Mouse (Mus musculus): ENCODE measurements around the gene Ddc. TPM values are rescaled to one million over a fixed set of nuclear protein-coding genes. Genes with fewer than 3 reads are reported as not detected.
A peak's percentile ranks its signal among the peaks of the same experiment; 100 is the strongest.

Gene Ddc
- polyA plus RNA-seq, 1 experiment from 2014 or later, result 13.5 TPM

- WGBS, result 15% methylated on average over 6 of the region's 6 CpGs
- Histone ChIP-seq H3K36me3 (no peaks in the 10 kb centered on the region), H3K4me3 (no peak overlapping the region), H3K9ac (0 out of 2 replicates have a peak overlapping the region, but pooled peaks have one; percentile 17), H3K9me3 (no peaks in the 10 kb centered on the region), H3K27ac (peak overlapping the region; percentile 97), H3K27me3 (no peaks in the 10 kb centered on the region), H3K4me1 (peaks cover 73% of the 10 kb centered on the region), H3K4me2 (replicated peaks) (peak overlapping the region; percentile 26)
- 0 out of 2 replicates have a peak, but pooled peaks have one; percentile 18 for ATAC-seq (ENCODE audit: insufficient number of reproducible peaks, insufficient read depth, low FRiP score, low TSS enrichment)
These were observed 69.2 kb downstream of the Ddc start for GRCm38 (mm10) chr11:11828761-11829160.

GRCm38 (mm10) chr11:11828251-11828650 is 69.7 kb downstream of the Ddc start:
- H3K4me3 ChIP-seq, result no peak overlapping the region
- ATAC-seq (ENCODE audit: insufficient number of reproducible peaks, insufficient read depth, low FRiP score, low TSS enrichment), result peak; percentile 58
- H3K4me2 ChIP-seq (replicated peaks), result peak overlapping the region; percentile 26; the same call in 1 of the 2 replicates
- H3K27me3 ChIP-seq, result no peaks in the 10 kb centered on the region
- H3K4me1 ChIP-seq, result peaks cover 74% of the 10 kb centered on the region
- peak overlapping the region; percentile 97 for H3K27ac ChIP-seq
- no peaks in the 10 kb centered on the region for H3K9me3 ChIP-seq
- WGBS, result 7% methylated on average over 5 of the region's 5 CpGs
- no peaks in the 10 kb centered on the region for H3K36me3 ChIP-seq
- no peak overlapping the region for H3K9ac ChIP-seq

GRCm38 (mm10) chr11:11826475-11826874 is 71.5 kb downstream of the Ddc start:
- Histone ChIP-seq H3K4me3 (no peak overlapping the region), H3K9ac (no peak overlapping the region), H3K27ac (no peak overlapping the region), H3K4me2 (replicated peaks) (no peak overlapping the region), H3K9me3 (no peaks in the 10 kb centered on the region), H3K4me1 (peaks cover 73% of the 10 kb centered on the region), H3K27me3 (no peaks in the 10 kb centered on the region), H3K36me3 (no peaks in the 10 kb centered on the region)
- ATAC-seq (ENCODE audit: insufficient number of reproducible peaks, insufficient read depth, low FRiP score, low TSS enrichment), result no peak

DNA sequence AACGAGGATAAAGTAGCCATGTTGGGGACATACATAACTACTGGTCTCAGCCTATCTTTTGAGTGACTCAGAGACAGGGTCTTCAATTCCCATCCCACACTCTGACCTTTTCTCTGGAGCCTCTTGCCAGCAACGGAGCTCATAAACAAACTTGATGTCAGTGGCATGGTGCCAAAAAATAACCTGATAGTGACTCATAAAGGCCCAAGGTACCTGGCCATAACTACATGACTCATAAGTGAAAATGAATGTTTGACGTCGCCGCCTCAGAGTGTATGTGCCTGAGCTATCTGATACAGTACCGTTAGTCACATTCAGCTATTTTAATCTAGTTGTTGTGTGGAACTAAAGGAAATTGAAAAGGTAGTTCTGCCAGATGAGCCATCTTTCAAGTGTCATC is 72.3 kb downstream of the Ddc start:
- Histone ChIP-seq H3K4me3 (no peak overlapping the region), H3K36me3 (no peaks in the 10 kb centered on the region), H3K4me1 (peaks cover 73% of the 10 kb centered on the region), H3K27me3 (no peaks in the 10 kb centered on the region), H3K4me2 (replicated peaks) (no peak overlapping the region), H3K9ac (no peak overlapping the region), H3K27ac (peak overlapping the region; percentile 98), H3K9me3 (no peaks in the 10 kb centered on the region)
- WGBS, result 76% methylated on average over 6 of the region's 6 CpGs
- ATAC-seq (ENCODE audit: insufficient number of reproducible peaks, insufficient read depth, low FRiP score, low TSS enrichment), result no peak

GRCm38 (mm10) chr11:11824970-11825635 is 72.8 kb downstream of the Ddc start:
- no peaks in the 10 kb centered on the region for H3K9me3 ChIP-seq
- H3K27ac ChIP-seq, result peak overlapping the region; percentile 98
- H3K4me1 ChIP-seq, result peaks cover 73% of the 10 kb centered on the region
- no peak overlapping the region for H3K9ac ChIP-seq
- H3K36me3 ChIP-seq, result no peaks in the 10 kb centered on the region
- no peak for ATAC-seq (ENCODE audit: insufficient number of reproducible peaks, insufficient read depth, low FRiP score, low TSS enrichment)
- H3K4me2 ChIP-seq (replicated peaks), result no peak overlapping the region
- WGBS, result 52% methylated on average over 3 of the region's 3 CpGs
- no peak overlapping the region for H3K4me3 ChIP-seq
- no peaks in the 10 kb centered on the region for H3K27me3 ChIP-seq

GRCm38 (mm10) chr11:11823980-11824911 is 73.7 kb downstream of the Ddc start:
- ATAC-seq (ENCODE audit: insufficient number of reproducible peaks, insufficient read depth, low FRiP score, low TSS enrichment), result no peak
- Histone ChIP-seq H3K36me3 (no peaks in the 10 kb centered on the region), H3K4me1 (peaks cover 64% of the 10 kb centered on the region), H3K9ac (no peak overlapping the region), H3K4me2 (replicated peaks) (no peak overlapping the region), H3K27ac (peak overlapping the region; percentile 98), H3K9me3 (no peaks in the 10 kb centered on the region), H3K27me3 (no peaks in the 10 kb centered on the region), H3K4me3 (no peak overlapping the region)
- WGBS, result 35% methylated on average over 12 of the region's 12 CpGs

DNA sequence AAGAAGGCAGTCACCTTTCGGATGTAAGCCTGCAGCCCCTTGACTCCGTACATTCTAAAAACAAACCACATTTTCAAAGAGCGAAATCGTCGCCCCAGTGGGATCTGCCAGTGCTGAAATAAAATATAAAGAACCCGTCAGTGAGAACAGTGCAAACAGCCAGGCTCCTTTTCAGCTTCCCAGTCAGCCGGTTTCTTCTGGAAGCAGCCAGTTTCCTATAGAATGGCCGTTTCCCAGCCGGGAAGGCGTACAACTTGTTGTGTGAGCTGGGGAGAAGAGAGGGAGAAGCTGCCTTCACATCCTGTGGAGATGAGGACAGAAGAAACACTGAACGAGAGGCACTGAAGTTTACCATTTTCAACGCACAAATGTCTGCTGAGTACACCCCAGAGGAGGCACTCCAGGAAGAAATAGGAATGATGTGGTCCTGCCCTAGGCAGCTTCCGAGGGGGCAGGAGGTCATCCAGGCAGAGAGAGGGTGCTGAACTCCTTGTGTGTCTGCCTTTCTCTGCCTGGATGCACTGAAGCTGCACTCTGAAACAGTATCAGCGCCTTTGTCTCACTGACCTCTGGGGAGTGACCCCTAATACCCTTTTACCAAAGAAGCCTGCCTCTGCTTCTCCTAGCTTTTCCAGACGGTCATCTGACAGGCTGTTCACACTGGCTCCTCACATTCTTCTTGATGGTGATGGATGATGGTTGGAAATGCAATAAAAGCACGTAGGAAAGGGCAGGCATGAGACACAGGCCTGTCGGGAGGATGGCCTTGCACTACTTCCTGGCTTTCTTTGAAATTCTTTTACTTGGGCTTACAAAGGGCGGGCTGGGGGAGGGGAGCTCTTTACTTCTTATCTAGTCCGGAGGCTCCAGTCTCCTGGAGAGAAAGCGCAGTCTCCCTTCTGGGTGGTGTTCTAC is 75.5 kb downstream of the Ddc start:
- no peak for ATAC-seq (ENCODE audit: insufficient number of reproducible peaks, insufficient read depth, low FRiP score, low TSS enrichment)
- H3K4me2 ChIP-seq (replicated peaks), result peak overlapping the region; percentile 28
- WGBS, result 6% methylated on average over 20 of the region's 20 CpGs
- H3K9me3 ChIP-seq, result no peaks in the 10 kb centered on the region
- H3K27ac ChIP-seq, result peak overlapping the region; percentile 98
- H3K27me3 ChIP-seq, result no peaks in the 10 kb centered on the region
- no peaks in the 10 kb centered on the region for H3K36me3 ChIP-seq
- no peak overlapping the region for H3K4me3 ChIP-seq
- H3K4me1 ChIP-seq, result peaks cover 53% of the 10 kb centered on the region
- peak overlapping the region; percentile 52 for H3K9ac ChIP-seq

- Histone ChIP-seq H3K4me1 (peaks cover 48% of the 10 kb centered on the region), H3K27ac (peak overlapping the region; percentile 98), H3K4me3 (no peak overlapping the region), H3K9ac (peak overlapping the region; percentile 52; the same call in 1 of the 2 replicates), H3K4me2 (replicated peaks) (peak overlapping the region; percentile 28), H3K27me3 (no peaks in the 10 kb centered on the region), H3K9me3 (no peaks in the 10 kb centered on the region), H3K36me3 (no peaks in the 10 kb centered on the region)
- peak; percentile 79 for ATAC-seq (ENCODE audit: insufficient number of reproducible peaks, insufficient read depth, low FRiP score, low TSS enrichment)
- WGBS, result 4% methylated on average over 16 of the region's 16 CpGs
These were observed 76.5 kb downstream of the Ddc start for GRCm38 (mm10) chr11:11821387-11821975.

GRCm38 (mm10) chr11:11820737-11821136 is 77.2 kb downstream of the Ddc start:
- peak overlapping the region; percentile 98 for H3K27ac ChIP-seq
- H3K4me2 ChIP-seq (replicated peaks), result no peak overlapping the region
- H3K9ac ChIP-seq, result no peak overlapping the region
- peaks cover 48% of the 10 kb centered on the region for H3K4me1 ChIP-seq
- no peak overlapping the region for H3K4me3 ChIP-seq
- H3K36me3 ChIP-seq, result no peaks in the 10 kb centered on the region
- ATAC-seq (ENCODE audit: insufficient number of reproducible peaks, insufficient read depth, low FRiP score, low TSS enrichment), result peak; percentile 23; the same call in 1 of the 2 replicates
- no peaks in the 10 kb centered on the region for H3K27me3 ChIP-seq
- WGBS, result 38% methylated on average over 3 of the region's 3 CpGs
- H3K9me3 ChIP-seq, result no peaks in the 10 kb centered on the region

- Histone ChIP-seq H3K4me2 (replicated peaks) (no peak overlapping the region), H3K4me1 (peaks cover 46% of the 10 kb centered on the region), H3K9ac (no peak overlapping the region), H3K4me3 (no peak overlapping the region), H3K27ac (peak overlapping the region; percentile 98), H3K27me3 (no peaks in the 10 kb centered on the region), H3K36me3 (no peaks in the 10 kb centered on the region), H3K9me3 (no peaks in the 10 kb centered on the region)
- 1% methylated on average over 2 of the region's 2 CpGs for WGBS
- peak; percentile 12; the same call in 1 of the 2 replicates for ATAC-seq (ENCODE audit: insufficient number of reproducible peaks, insufficient read depth, low FRiP score, low TSS enrichment)
These were observed 77.7 kb downstream of the Ddc start for GRCm38 (mm10) chr11:11820251-11820650.

GRCm38 (mm10) chr11:11819206-11819605 is 78.7 kb downstream of the Ddc start:
- no peak for ATAC-seq (ENCODE audit: insufficient number of reproducible peaks, insufficient read depth, low FRiP score, low TSS enrichment)
- 86% methylated on average over 5 of the region's 5 CpGs for WGBS
- H3K36me3 ChIP-seq, result no peaks in the 10 kb centered on the region
- H3K4me2 ChIP-seq (replicated peaks), result no peak overlapping the region
- H3K4me1 ChIP-seq, result peaks cover 35% of the 10 kb centered on the region
- H3K27ac ChIP-seq, result no peak overlapping the region
- no peaks in the 10 kb centered on the region for H3K27me3 ChIP-seq
- no peak overlapping the region for H3K9ac ChIP-seq
- no peaks in the 10 kb centered on the region for H3K9me3 ChIP-seq
- H3K4me3 ChIP-seq, result no peak overlapping the region

Measured in embryonic facial prominence, embryonic 12.5 days (tissue).